Mouse (Mus musculus): ENCODE measurements at regions not wholly inside any gene's neighbourhood (a gene's known extent, or its start where the extent isn't known, plus 50 kb on each side); places are given as distances from the start of the nearest gene placed in this dataset.

GRCm38 (mm10) chr15:24929742-24930141, 483.8 kb downstream of the Basp1 start:
- no peak for DNase-seq

GRCm38 (mm10) chr15:24911866-24912265, 501.7 kb downstream of the Basp1 start:
- DNase-seq, result no peak

DNA sequence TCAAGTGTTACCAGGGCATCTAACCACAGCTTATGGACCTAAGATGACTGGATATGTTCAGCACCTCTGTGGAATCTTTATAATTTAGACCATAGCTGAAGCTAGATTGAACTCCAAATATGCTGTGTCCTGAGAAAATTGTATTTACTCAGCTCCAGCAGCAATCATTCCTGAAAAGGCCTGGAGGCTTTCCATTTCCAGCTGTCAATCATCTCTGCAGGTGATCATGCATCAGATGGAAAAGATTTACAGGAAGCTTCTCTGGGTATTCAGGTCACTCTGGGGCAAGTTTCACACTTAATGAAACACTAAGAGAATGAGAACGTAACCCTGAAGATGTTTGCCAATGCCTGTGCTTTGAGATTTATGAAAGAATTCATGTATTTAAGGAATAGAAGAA, 502.1 kb downstream of the Basp1 start:
- DNase-seq, result no peak

DNA sequence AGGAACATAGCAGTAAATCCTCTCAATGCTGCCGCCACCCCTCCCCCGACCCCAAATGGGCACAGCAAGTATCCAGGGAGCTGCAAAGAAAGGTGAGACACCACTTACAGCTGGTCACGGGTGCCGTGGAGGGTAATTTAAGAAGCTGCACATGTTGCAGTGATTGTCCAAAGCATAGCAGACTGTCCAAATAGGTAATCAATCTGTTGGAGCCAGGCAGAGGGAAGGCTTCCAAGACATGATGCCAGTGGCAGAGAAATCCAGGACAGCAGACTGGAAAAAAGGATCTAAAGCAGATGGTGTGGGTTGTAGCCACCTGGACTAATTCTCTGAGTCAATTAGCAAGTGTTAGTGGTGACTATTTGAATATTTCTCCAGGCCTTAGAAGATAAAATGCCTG, 506.6 kb downstream of the Basp1 start:
- DNase-seq, result no peak

DNA sequence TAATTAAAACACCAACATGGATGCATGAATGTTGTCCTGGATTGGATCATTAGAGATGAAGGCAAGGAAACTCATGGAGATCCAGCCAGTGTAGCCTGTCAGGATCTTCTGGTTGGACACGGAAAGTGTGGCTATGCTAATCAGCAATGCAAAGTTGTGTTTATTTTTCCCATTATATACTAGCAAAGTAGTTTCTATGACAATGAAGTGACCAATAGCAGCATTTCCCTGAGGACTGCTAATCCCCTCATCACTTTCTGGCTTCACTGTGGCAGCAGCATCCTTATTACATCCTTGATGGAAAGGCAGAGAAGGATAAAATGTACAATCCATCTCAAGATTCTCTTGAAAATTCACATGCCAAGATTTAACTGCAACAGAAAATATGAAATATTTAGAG, 534.7 kb downstream of the Basp1 start:
- no peak for DNase-seq

GRCm38 (mm10) chr15:24877711-24878598, 535.6 kb downstream of the Basp1 start:
- no peak for DNase-seq

- DNase-seq, result no peak
Measured at GRCm38 (mm10) chr15:24876157-24876731, 537.3 kb downstream of the Basp1 start.

GRCm38 (mm10) chr15:24840271-24840670, 573.3 kb downstream of the Basp1 start:
- no peak for DNase-seq

DNA sequence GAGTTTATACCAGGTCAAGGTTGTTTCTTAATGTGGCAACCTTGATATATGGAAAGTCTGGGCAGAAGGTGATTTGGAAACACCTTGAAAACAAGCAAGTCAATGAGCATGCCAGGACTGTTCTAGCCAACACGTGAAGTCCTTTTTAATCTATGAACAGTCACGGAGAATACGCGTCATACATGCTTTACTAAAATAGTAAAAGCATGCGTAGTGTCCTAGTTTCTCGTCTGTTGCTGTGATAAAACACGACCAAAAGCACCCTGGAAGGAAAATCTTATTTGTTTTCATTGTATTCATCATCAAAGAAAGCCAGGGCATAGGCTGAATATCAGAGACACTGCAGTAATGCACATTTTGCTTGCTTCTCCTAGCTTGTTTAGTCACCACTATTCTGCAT, 575.2 kb downstream of the Basp1 start:
- no peak for DNase-seq

- DNase-seq, result no peak
Measured at GRCm38 (mm10) chr15:24827881-24828280, 585.7 kb downstream of the Basp1 start.

- DNase-seq, result no peak
Measured at GRCm38 (mm10) chr15:24827259-24827658, 586.3 kb downstream of the Basp1 start.

GRCm38 (mm10) chr15:24796836-24797235, 616.7 kb downstream of the Basp1 start:
- DNase-seq, result no peak

DNA sequence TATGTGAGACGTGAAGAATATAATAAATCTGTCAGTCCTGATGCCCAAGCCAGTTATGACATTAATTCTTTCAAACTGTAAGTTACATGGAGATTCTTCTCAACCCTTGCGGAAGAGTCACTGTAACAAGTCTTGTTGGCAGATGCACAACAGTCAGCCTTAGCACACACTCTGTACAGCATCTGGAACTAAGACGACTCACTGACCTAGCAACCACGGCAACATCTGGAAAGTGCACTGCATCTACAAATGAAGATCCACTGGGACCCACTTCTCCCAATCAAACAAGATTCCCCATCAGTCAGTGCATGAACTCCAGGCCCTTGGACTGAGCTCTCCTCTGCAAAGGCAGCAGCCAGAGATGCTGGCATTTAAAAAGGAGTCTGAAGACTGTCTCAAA, 620.2 kb downstream of the Basp1 start:
- DNase-seq, result no peak

GRCm38 (mm10) chr15:24786336-24786735, 627.2 kb downstream of the Basp1 start:
- no peak for DNase-seq

DNA sequence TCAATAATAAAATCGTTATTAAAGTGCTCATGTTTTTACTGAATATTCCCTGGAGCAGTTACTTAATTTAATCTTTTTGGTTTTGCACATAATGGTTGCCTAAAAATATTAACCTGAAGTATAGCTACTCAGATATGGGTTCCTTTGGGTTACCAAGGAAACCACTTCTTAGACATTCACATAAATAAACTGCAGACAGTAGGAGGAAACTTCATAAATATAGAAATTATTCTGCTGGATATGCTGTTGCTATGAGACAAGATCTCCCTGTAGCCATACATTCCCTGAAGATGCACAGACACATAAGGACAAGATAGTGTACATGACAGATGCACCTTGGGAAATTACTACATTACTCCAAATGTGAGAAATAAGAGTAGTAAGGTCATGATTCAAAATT, 635.3 kb downstream of the Basp1 start:
- DNase-seq, result no peak

DNA sequence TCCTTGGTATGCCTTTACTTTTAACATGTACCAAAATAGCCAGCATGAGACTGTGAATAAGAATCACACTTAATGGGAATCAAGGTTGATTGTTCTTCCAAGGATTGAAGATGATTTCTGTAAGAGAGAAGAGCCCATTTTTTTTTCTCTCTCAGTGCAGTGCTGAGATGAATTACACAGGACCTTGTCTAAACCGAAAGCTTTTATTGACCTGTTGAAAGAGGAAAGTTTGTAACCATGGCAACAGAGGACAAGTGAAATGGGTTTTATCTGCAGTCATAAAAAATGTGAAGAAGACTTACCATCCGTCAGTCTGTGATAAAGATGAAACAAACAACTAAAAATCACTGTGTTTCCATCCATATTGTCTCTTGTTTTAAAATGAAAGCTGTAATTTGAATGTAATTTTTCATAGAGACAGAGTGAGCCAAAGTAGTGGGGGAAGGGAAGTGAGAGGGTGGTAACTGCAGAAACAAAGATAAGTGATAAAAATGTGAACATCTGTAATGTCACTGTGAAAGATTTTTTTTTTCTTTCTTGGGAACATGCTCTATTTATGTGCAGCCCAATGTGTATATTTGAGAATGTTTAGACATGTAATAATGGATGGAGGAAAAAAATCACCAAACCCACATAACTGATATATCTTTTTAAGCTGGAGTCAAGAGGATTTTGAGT, 661.9 kb downstream of the Basp1 start:
- DNase-seq, result no peak

- no peak for DNase-seq
Measured at GRCm38 (mm10) chr15:24743240-24743639, 670.3 kb downstream of the Basp1 start.

DNA sequence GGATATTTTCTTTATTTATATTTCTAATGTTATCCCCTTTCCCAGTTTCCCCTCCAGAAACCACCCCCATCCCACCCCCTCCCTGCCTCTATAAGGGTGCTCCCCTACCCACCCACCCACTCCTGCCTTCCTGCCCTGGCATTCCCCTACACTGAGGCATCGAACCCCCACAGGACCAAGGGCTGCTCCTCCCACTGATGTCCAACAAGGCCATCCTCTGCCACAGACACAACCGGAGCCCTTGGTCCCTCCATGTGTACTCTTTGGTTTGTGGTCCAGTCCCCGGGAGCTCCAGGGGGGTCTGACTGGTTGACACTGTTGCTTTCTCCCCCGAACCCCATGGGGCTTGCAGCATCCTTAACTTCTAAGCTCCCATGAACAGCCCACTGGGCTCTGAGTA, 688.4 kb downstream of the Basp1 start:
- peak; percentile 79 for DNase-seq

- DNase-seq, result no peak
Measured at GRCm38 (mm10) chr15:24724664-24725063, 688.9 kb downstream of the Basp1 start.

DNA sequence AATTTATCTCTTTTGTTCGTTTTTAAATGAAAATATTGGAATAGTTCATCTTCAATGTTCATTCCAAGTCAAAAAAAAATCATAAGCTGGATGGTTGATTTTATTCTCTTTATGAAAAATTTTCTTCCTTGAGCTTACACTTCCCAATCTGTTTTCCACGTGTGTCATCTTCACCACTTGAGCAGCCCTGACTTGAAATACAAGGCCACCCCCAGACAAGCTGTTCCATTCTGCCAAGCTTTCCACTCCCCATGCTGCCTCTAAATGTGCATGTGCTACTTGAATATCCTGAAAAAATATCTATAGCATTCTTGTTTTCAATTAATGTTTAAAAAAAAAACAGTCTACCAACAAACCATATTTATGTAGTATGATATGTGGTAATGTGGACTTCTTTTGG, 693.2 kb downstream of the Basp1 start:
- no peak for DNase-seq

DNA sequence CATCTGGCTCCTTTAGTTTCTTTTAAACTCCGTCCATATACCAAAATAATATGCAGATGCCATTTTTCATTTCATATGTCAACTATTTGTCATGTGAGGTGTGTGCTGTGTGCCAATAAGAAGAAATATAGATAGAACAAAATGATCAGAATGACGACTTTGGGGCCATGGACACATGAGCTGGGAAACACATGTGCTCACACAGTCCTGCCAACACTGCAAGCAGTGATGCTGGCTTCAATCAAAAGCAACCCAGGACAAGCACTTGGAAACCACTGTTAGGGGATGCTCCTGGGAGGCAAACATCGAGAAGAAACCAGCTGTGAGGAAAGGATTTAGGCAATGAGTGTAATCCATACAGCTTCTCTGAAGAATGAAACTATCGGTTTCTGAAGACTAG, 731.4 kb downstream of the Basp1 start:
- no peak for DNase-seq

GRCm38 (mm10) chr15:24648938-24649337, 764.6 kb downstream of the Basp1 start:
- no peak for DNase-seq

DNA sequence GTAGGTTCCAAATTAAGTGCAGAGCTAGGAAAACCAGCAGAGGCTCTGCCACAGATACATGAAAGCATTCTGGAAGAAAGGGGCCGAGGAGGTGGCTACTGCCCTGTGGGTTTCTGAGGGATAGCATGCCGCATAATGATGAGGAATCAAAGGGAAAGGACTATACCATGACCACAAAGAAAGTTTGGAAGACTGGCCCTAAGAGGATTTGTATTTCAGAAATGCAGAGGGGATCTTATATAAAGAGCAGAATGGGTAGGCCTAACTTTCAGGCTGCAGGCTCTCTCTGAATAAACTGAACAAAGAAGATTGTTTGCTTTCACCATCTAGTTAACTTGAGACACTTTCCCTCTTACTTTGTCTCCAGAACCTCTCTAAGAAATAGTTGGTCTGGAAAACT, 777.9 kb downstream of the Basp1 start:
- DNase-seq, result no peak

GRCm38 (mm10) chr15:24596242-24596641, 817.3 kb downstream of the Basp1 start:
- no peak for DNase-seq
